Mouse (Mus musculus) ES-E14 (cell line): Measurements from ENCODE around the gene Rab26.

Source experiments
- CHD2 ChIP-seq: IDR thresholded peaks from 2 replicates; pipeline ENCODE4 v1.6.1; 2014; ENCODE audit warnings: mild to moderate bottlenecking, low read depth, low read length, inconsistent platforms
- MAFK ChIP-seq: IDR thresholded peaks from 2 replicates; pipeline ENCODE4 v1.6.1; 2014; ENCODE audit warnings: mild to moderate bottlenecking, low read depth, low read length, inconsistent platforms; ENCODE audit not compliant: insufficient read depth
- ZC3H11A ChIP-seq: IDR thresholded peaks from 2 replicates; pipeline ENCODE4 v1.6.1; 2012; ENCODE audit warnings: low read depth, mild to moderate bottlenecking, inconsistent platforms, low read length, borderline replicate concordance

DNA sequence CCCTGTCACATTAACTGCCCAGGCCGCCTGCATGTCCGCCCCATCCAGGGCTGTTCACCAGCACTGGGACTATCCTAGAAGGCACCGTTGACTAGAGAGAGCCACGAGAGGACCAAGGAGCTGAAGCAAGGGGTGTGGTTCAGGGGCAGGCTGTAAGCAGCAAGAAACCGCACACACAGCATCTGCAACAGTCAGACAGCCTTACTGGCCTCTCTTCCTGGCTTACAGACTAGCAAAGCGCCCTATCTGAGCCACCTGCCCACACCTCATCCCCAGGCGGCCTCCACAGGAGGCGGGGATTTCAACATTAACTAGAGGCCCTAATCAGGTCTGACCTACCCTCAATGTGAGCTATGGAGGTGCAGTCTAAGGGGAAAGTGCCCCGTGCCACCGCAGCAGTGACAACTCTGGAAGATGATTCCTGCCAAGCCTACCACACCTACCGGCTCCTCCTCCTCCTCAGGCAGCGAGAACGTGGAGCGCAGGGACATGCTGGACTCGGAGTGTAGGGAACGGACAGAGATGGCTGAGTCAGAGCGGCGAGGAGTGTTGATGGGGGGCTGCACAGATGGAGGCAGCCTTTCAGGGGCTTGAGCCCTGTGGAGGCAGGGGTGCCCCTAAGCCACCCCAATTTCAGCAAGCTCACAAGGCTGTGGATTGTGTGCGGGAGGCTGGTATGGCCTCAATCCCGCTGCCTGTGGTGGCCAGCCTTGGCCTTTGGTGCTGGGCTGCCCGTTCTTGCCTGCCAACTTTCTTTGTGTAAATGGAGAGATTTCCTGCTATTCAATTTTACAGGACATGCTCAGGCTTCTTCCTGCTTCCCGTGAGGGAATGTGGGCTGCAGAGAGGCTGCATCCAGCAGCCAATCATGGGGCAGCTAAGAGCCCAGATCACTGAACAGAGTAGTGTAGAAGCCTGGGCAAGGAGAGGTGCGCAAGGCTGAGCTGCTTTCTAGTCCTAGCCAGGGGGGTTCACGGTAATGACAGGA lies 19.4 kb downstream of the Rab26 start:
- no peak for TF ChIP-seq MAFK
- no peak for TF ChIP-seq CHD2
- TF ChIP-seq ZC3H11A, result no peak
